Mouse (Mus musculus) MEL (cell line): ENCODE measurements around the gene Trappc12. TPM values are rescaled to one million over a fixed set of nuclear protein-coding genes. Genes with fewer than 3 reads are reported as not detected.

Experiments
- DNase-seq: peaks from one replicate; pipeline ENCODE4 v3.0.0; 2011; ENCODE audit warnings: low read depth, low spot score
- H3K27ac ChIP-seq: 2 replicates; pipeline ENCODE4 v1.5.1; 2012; ENCODE audit warnings: low read depth, mild to moderate bottlenecking, control low read depth, low read length, moderate library complexity; ENCODE audit not compliant: control insufficient read depth
- H3K27me3 ChIP-seq, 2 experiments: fragments of 150-350 bp in 1 of 2; sonication (generic) in 1 of 2; 2 replicates each; pipeline ENCODE4 v1.6.1; 2012; ENCODE audit warnings: low read length in 2 of 2, mild to moderate bottlenecking in 2 of 2, improper control_type of control experiment in 1 of 2, moderate library complexity in 1 of 2; ENCODE audit not compliant: insufficient read depth in 2 of 2, control insufficient read depth in 1 of 2
- H3K36me3 ChIP-seq, 2 experiments: 2 replicates each; pipeline ENCODE4 v1.6.1; 2012 to 2014; ENCODE audit warnings: low read length in 2 of 2, improper control_type of control experiment in 1 of 2, inconsistent platforms in 1 of 2, mild to moderate bottlenecking in 1 of 2; ENCODE audit not compliant: insufficient read depth in 2 of 2, control insufficient read depth in 1 of 2
- H3K4me1 ChIP-seq, 2 experiments: fragments of 150-350 bp in 1 of 2; sonication (generic) in 1 of 2; 2 replicates each; pipeline ENCODE4 v1.6.1; 2012; ENCODE audit warnings: low read length in 2 of 2, improper control_type of control experiment in 1 of 2, mild to moderate bottlenecking in 1 of 2; ENCODE audit not compliant: insufficient read depth in 2 of 2, control insufficient read depth in 1 of 2
- H3K4me3 ChIP-seq, 2 experiments: fragments of 150-350 bp in 1 of 2; sonication (generic) in 1 of 2; 2 replicates each; pipeline ENCODE4 v1.5.1; 2012; ENCODE audit warnings: low read depth in 2 of 2, low read length in 2 of 2, mild to moderate bottlenecking in 2 of 2, moderate library complexity in 2 of 2, control low read depth in 1 of 2, improper control_type of control experiment in 1 of 2; ENCODE audit not compliant: control insufficient read depth in 1 of 2, insufficient read depth in 1 of 2
- H3K79me2 ChIP-seq: 2 replicates; pipeline ENCODE4 v1.6.1; 2012; ENCODE audit warnings: mild to moderate bottlenecking, low read length, moderate library complexity; ENCODE audit not compliant: control insufficient read depth, poor library complexity, insufficient read depth
- H3K9ac ChIP-seq: 2 replicates; pipeline ENCODE4 v1.6.1; 2012; ENCODE audit warnings: low read depth, mild to moderate bottlenecking, control low read depth, low read length, moderate library complexity; ENCODE audit not compliant: control insufficient read depth, poor library complexity, severe bottlenecking
- H3K9me3 ChIP-seq: fragments of 150-350 bp; sonication (generic); replicated peaks from 2 replicates; pipeline ENCODE4 v1.6.1; 2012; ENCODE audit warnings: mild to moderate bottlenecking, low read length, improper control_type of control experiment, moderate library complexity; ENCODE audit not compliant: insufficient read depth
- CHD1 ChIP-seq: IDR thresholded peaks from 2 replicates; pipeline ENCODE4 v1.6.1; 2012; ENCODE audit warnings: low read depth, mild to moderate bottlenecking, inconsistent platforms, low read length, improper control_type of control experiment
- CTCF ChIP-seq, 3 experiments: IDR thresholded peaks in 2 of 3; conservative IDR thresholded peaks in 1 of 3; 2 replicates each; pipeline ENCODE4 v1.5.1; 2011 to 2012; ENCODE audit warnings: low read length in 3 of 3, low read depth in 2 of 3, mild to moderate bottlenecking in 2 of 3, improper control_type of control experiment in 1 of 3, inconsistent platforms in 1 of 3, mixed read lengths in 1 of 3, moderate library complexity in 1 of 3; ENCODE audit not compliant: control insufficient read depth in 1 of 3, insufficient read depth in 1 of 3, poor library complexity in 1 of 3, severe bottlenecking in 1 of 3
- ELF1 ChIP-seq: IDR thresholded peaks from 2 replicates; pipeline ENCODE4 v1.6.1; 2014; ENCODE audit warnings: low read depth, mild to moderate bottlenecking, inconsistent platforms, low read length, improper control_type of control experiment, moderate library complexity
- EP300 ChIP-seq, 2 experiments: IDR thresholded peaks; 2 replicates each; pipeline ENCODE4 v1.6.1; 2011; ENCODE audit warnings: improper control_type of control experiment in 2 of 2, low read length in 2 of 2, low read depth in 1 of 2, mild to moderate bottlenecking in 1 of 2
- HCFC1 ChIP-seq: IDR thresholded peaks from 2 replicates; pipeline ENCODE4 v1.6.1; 2012; ENCODE audit warnings: low read depth, mild to moderate bottlenecking, inconsistent platforms, low read length, improper control_type of control experiment, moderate library complexity
- KAT2A ChIP-seq: conservative IDR thresholded peaks from 2 replicates; pipeline ENCODE4 v1.6.1; 2012; ENCODE audit warnings: low read depth, low read length, improper control_type of control experiment, inconsistent platforms
- MAX ChIP-seq: IDR thresholded peaks from 2 replicates; pipeline ENCODE4 v1.6.1; 2011; ENCODE audit warnings: low read length, improper control_type of control experiment
- MXI1 ChIP-seq: IDR thresholded peaks from 2 replicates; pipeline ENCODE4 v1.6.1; 2011; ENCODE audit warnings: mild to moderate bottlenecking, low read depth, low read length, improper control_type of control experiment
- MYC ChIP-seq: IDR thresholded peaks from 2 replicates; pipeline ENCODE4 v1.6.1; 2011; ENCODE audit warnings: low read depth, mild to moderate bottlenecking, low read length, improper control_type of control experiment, moderate library complexity
- NELFE ChIP-seq: IDR thresholded peaks from 2 replicates; pipeline ENCODE4 v1.6.1; 2011; ENCODE audit warnings: low read depth, low read length, improper control_type of control experiment
- POLR2A ChIP-seq, 2 experiments: IDR thresholded peaks; 2 replicates each; pipeline ENCODE4 v1.6.1; 2011 to 2012; ENCODE audit warnings: low read length in 2 of 2, mild to moderate bottlenecking in 2 of 2, control low read depth in 1 of 2, improper control_type of control experiment in 1 of 2, low read depth in 1 of 2, moderate library complexity in 1 of 2; ENCODE audit not compliant: control insufficient read depth in 1 of 2, insufficient read depth in 1 of 2, poor library complexity in 1 of 2
- POLR2AphosphoS2 ChIP-seq: IDR thresholded peaks from 2 replicates; pipeline ENCODE4 v1.6.1; 2011; ENCODE audit warnings: low read length, improper control_type of control experiment
- SIN3A ChIP-seq: IDR thresholded peaks from 2 replicates; pipeline ENCODE4 v1.6.1; 2012; ENCODE audit warnings: low read length, improper control_type of control experiment, inconsistent platforms
- TBP ChIP-seq: IDR thresholded peaks from 2 replicates; pipeline ENCODE4 v1.8.0; 2011; ENCODE audit warnings: low read depth, low read length, improper control_type of control experiment
- TCF12 ChIP-seq: IDR thresholded peaks from 2 replicates; pipeline ENCODE4 v1.6.1; 2014; ENCODE audit warnings: low read depth, mild to moderate bottlenecking, inconsistent platforms, low read length, improper control_type of control experiment, moderate library complexity
- USF1 ChIP-seq: IDR thresholded peaks from 2 replicates; pipeline ENCODE4 v1.6.1; 2014; ENCODE audit warnings: low read depth, mild to moderate bottlenecking, inconsistent platforms, low read length, improper control_type of control experiment, moderate library complexity
- ZNF384 ChIP-seq: IDR thresholded peaks from 2 replicates; pipeline ENCODE4 v1.6.1; 2012; ENCODE audit warnings: low read depth, mild to moderate bottlenecking, inconsistent platforms, low read length, improper control_type of control experiment
- polyA plus RNA-seq, 2 experiments: library from polyadenylated mRNA; stranded (reverse) in 1 of 2; unstranded in 1 of 2; fragments of >175 nt in 1 of 2; fragments of >200 nt in 1 of 2; gene quantifications; 2 replicates each; pipeline versions ENCODE4 v1.2.1 to v1.2.4; 2012; ENCODE audit warnings: low replicate concordance in 2 of 2, low read depth in 1 of 2; ENCODE audit not compliant: insufficient read length in 2 of 2, insufficient read depth in 1 of 2, missing spikeins in 1 of 2
- total RNA-seq: library from RNA; depleted of rRNA; stranded (reverse); fragments of 300-350 nt; gene quantifications from 2 replicates; pipeline ENCODE4 v1.2.3, GENCODE M21; 2012; rRNA removed

The Trappc12 gene
- total and polyA plus RNA-seq, 3 experiments: 31.1 to 35.1 TPM; not detected in 1

GRCm38 (mm10) chr12:28649141-28650110 is 100.8 kb downstream of the Trappc12 start, which contains the start of gene Rnaseh1:
Rnaseh1 (plus strand) TSS chr12:28649602.
- Histone ChIP-seq H3K9ac (peak within 1 kb of the TSS; percentile 95), H3K4me3 (peak within 1 kb of the TSS; percentile 84 to 97), H3K36me3 (peaks cover 7 to 10% of the 10 kb centered on the region in 2 experiments), H3K9me3 (no peaks in the 10 kb centered on the region), H3K27ac (peak within 1 kb of the TSS; percentile 51), H3K4me1 (peaks cover 3 to 6% of the 10 kb centered on the region in 2 experiments), H3K79me2 (peaks cover 16% of the 10 kb centered on the region), H3K27me3 (peaks cover 0 to 2% of the 10 kb centered on the region in 2 experiments; a peak in 2 of 4 replicates)
- DNase-seq: peak; percentile 94
- TF ChIP-seq POLR2AphosphoS2: peak; percentile 86
- TF ChIP-seq EP300 (IDR thresholded peaks at IDR 0.05; ENCODE audit: low read depth in 1 of 2, low read length in 2 of 2): no peak
- TF ChIP-seq ZNF384: no peak
- no peak for TF ChIP-seq CHD1
- TF ChIP-seq MAX: peak; percentile 79
- peak; percentile 81 for TF ChIP-seq MYC
- TF ChIP-seq SIN3A: peak; percentile 96
- no peak for TF ChIP-seq USF1
- peak; percentile 96 for TF ChIP-seq ELF1
- TF ChIP-seq CTCF (IDR thresholded peaks at IDR 0.05 in 2 of 3, conservative IDR thresholded peaks at IDR 0.05 in 1 of 3; ENCODE audit: control insufficient read depth in 1 of 3, insufficient read depth in 1 of 3, low read depth in 2 of 3, low read length in 3 of 3, poor library complexity in 1 of 3, severe bottlenecking in 1 of 3): no peak
- TF ChIP-seq POLR2A (IDR thresholded peaks at IDR 0.05; ENCODE audit: control insufficient read depth in 1 of 2, insufficient read depth in 1 of 2, low read depth in 1 of 2, low read length in 2 of 2, poor library complexity in 1 of 2): peak; percentile 93 to 94
- peak; percentile 90 for TF ChIP-seq NELFE
- TF ChIP-seq KAT2A: no peak; the same call in 1 of the 2 replicates
- TF ChIP-seq MXI1: peak; percentile 92
- TF ChIP-seq HCFC1: peak; percentile 89
- TF ChIP-seq TCF12: peak; percentile 43; the same call in 1 of the 2 replicates
- TF ChIP-seq TBP: 0 out of 2 replicates have a peak, but pooled peaks have one; percentile 32

Other genes starting within 250 kb of the Trappc12 start
- gene Dcdc2c, start 198.1 kb downstream of the Trappc12 start, total RNA-seq: not detected in 2 replicates
- gene Dcdc2c, start 198.1 kb downstream of the Trappc12 start, polyA plus RNA-seq: under 1 TPM in 1 of 2 experiments, not detected in 1; 0.06 TPM
- gene Allc, start 167.9 kb downstream of the Trappc12 start, total RNA-seq: 0.42 and 0.85 TPM in 2 replicates
- 1 to 10 TPM in 1 of 2 experiments, not detected in 1; 2.2 TPM for gene Allc, start 167.9 kb downstream of the Trappc12 start, polyA plus RNA-seq
- 0.23 and 0.54 TPM in 2 replicates for gene Colec11, start 127.1 kb downstream of the Trappc12 start, total RNA-seq
- under 1 TPM in 1 of 2 experiments, not detected in 1; 0.74 TPM for gene Colec11, start 127.1 kb downstream of the Trappc12 start, polyA plus RNA-seq
- gene Rps7, start 114.5 kb downstream of the Trappc12 start, total RNA-seq: 2,384 and 2,439 TPM in 2 replicates
- gene Rps7, start 114.5 kb downstream of the Trappc12 start, polyA plus RNA-seq: 100 to 1,000 TPM; 300 to 476 TPM
- gene Rnaseh1, start 100.9 kb downstream of the Trappc12 start, total RNA-seq: 39.0 and 47.9 TPM in 2 replicates
- gene Rnaseh1, start 100.9 kb downstream of the Trappc12 start, polyA plus RNA-seq: 10 to 100 TPM in 1 of 2 experiments, not detected in 1; 36.5 TPM
- 18.1 and 22.1 TPM in 2 replicates for gene Adi1, start 75.2 kb downstream of the Trappc12 start, total RNA-seq
- 10 to 100 TPM in 1 of 2 experiments, not detected in 1; 54.8 TPM for gene Adi1, start 75.2 kb downstream of the Trappc12 start, polyA plus RNA-seq
- 40.7 and 45.8 TPM in 2 replicates for gene Eipr1, start 1.3 kb upstream of the Trappc12 start, total RNA-seq
- 10 to 100 TPM in 1 of 2 experiments, not detected in 1; 51.5 TPM for gene Eipr1, start 1.3 kb upstream of the Trappc12 start, polyA plus RNA-seq